Mouse (Mus musculus) liver, embryonic 14.5 days (tissue): ENCODE data around the gene Smoc1. TPM values are rescaled to one million over a fixed set of nuclear protein-coding genes. Genes with fewer than 3 reads are reported as not detected.

Experiments
- ATAC-seq: fragments of 200-750 bp; cut with Nextera tagmentation; 2 replicates; pipeline ENCODE4 v1.8.0; 2017; ENCODE audit warnings: moderate number of reproducible peaks, mild to moderate bottlenecking, moderate library complexity; ENCODE audit not compliant: insufficient read depth
- DNase-seq, 3 experiments: peaks; one replicate each; pipeline ENCODE4 v3.0.0-alpha.2; 2012 to 2013; ENCODE audit warnings: low read depth in 3 of 3, low spot score in 3 of 3
- H3K27ac ChIP-seq: fragments of 300-500 bp; sonication (generic); 2 replicates; pipeline ENCODE4 v1.5.1; 2014; ENCODE audit warnings: moderate library complexity, mild to moderate bottlenecking, control low read depth, inconsistent platforms
- H3K27me3 ChIP-seq: fragments of 300-500 bp; sonication (generic); 2 replicates; pipeline ENCODE4 v1.6.1; 2014; ENCODE audit warnings: mild to moderate bottlenecking, low read length, moderate library complexity; ENCODE audit not compliant: control insufficient read depth, insufficient read depth
- H3K36me3 ChIP-seq: fragments of 300-500 bp; sonication (generic); replicated peaks from 2 replicates; pipeline ENCODE4 v1.6.1; 2014; ENCODE audit warnings: low read depth; ENCODE audit not compliant: control insufficient read depth, insufficient read depth
- H3K4me1 ChIP-seq, 2 experiments: fragments of 200-500 bp in 1 of 2; fragments of 300-500 bp in 1 of 2; sonication (generic) in 1 of 2; replicated peaks; 2 replicates each; pipeline ENCODE4 v1.6.1; 2012 to 2014; ENCODE audit warnings: antibody characterized with exemption in 1 of 2, inconsistent platforms in 1 of 2, low read length in 1 of 2; ENCODE audit not compliant: control insufficient read depth in 2 of 2, insufficient read depth in 2 of 2
- H3K4me2 ChIP-seq: fragments of 300-500 bp; sonication (generic); 2 replicates; pipeline ENCODE4 v1.6.1; 2014; ENCODE audit warnings: low read depth, mild to moderate bottlenecking, control low read depth, moderate library complexity
- H3K4me3 ChIP-seq, 2 experiments: fragments of 200-500 bp in 1 of 2; fragments of 300-500 bp in 1 of 2; sonication (generic) in 1 of 2; 2 replicates each; pipeline ENCODE4 v1.5.1; 2012 to 2014; ENCODE audit warnings: low read depth in 2 of 2, low read length in 2 of 2, mild to moderate bottlenecking in 2 of 2, control low read depth in 1 of 2, inconsistent platforms in 1 of 2, moderate library complexity in 1 of 2; ENCODE audit not compliant: insufficient read depth in 1 of 2
- H3K9ac ChIP-seq: fragments of 300-500 bp; sonication (generic); replicated peaks from 2 replicates; pipeline ENCODE4 v1.6.1; 2014; ENCODE audit warnings: mild to moderate bottlenecking, control low read depth, moderate library complexity
- H3K9me3 ChIP-seq: fragments of 300-500 bp; sonication (generic); 2 replicates; pipeline ENCODE4 v1.6.1; 2016; ENCODE audit warnings: low read length, mixed read lengths; ENCODE audit not compliant: control insufficient read depth
- CTCF ChIP-seq: IDR thresholded peaks from 2 replicates; pipeline ENCODE4 v1.5.1; 2016; ENCODE audit warnings: antibody characterized with exemption, low read depth, control low read depth
- EP300 ChIP-seq: IDR thresholded peaks from 2 replicates; pipeline ENCODE4 v1.6.1; 2016; ENCODE audit warnings: antibody characterized with exemption, low read depth
- WGBS: fragments of 180-500 bp; shearing (Covaris S2); extraction: QIAGEN DNeasy Blood & Tissue Kit; methylation state at CpG from one replicate; pipeline ENCODE4 v1.1.7; 2014; ENCODE audit not compliant: insufficient replicate concordance; 5-methylcytosine and 5-hydroxymethylcytosine counted together
- polyA plus RNA-seq, 2 experiments: library from polyadenylated mRNA; depleted of rRNA in 1 of 2; stranded (reverse) in 1 of 2; unstranded in 1 of 2; fragments of >200 nt; fragmentation: Nextera tagmentation in 1 of 2; extraction: Ambion mirVana in 1 of 2; gene quantifications; 2 replicates each; pipeline versions ENCODE4 v1.2.1 to v1.2.3; 2012 to 2014

Smoc1 gene
- polyA plus RNA-seq, 2 experiments: 4.6 to 6.9 TPM

DNA sequence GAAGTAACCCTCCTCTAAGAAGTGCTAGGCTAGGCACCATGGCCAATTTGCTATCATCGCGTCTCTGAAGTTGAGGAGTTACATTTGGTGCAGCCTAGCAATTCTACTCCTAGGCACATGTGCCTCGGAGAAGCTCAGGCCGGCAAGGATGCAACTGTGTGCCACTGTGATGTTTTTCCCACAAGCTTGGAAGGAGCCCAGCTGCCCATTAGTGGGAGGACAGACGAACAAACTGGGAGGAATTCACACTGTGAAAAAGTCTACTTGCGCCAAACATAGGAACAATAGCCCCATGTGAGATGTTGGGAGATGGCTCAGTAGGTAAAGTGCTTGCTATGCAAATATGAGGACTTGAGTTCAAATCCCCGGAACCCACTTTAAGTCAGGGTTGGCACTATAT is 5.0 kb downstream of the Smoc1 start:
- no peaks in the 10 kb centered on the region for H3K9me3 ChIP-seq
- peaks cover 0 to 8% of the 10 kb centered on the region in 2 experiments; a peak in 1 of 4 replicates for H3K4me1 ChIP-seq
- H3K27ac ChIP-seq: no peak overlapping the region
- no peak for DNase-seq
- no peak overlapping the region for H3K9ac ChIP-seq
- WGBS: 65% methylated on average over 7 of the region's 7 CpGs
- TF ChIP-seq CTCF: no peak
- TF ChIP-seq EP300: no peak
- H3K27me3 ChIP-seq: peaks cover 21% of the 10 kb centered on the region
- no peaks in the 10 kb centered on the region for H3K36me3 ChIP-seq
- no peak for ATAC-seq
- H3K4me2 ChIP-seq: no peak overlapping the region
- H3K4me3 ChIP-seq: no peak overlapping the region

DNA sequence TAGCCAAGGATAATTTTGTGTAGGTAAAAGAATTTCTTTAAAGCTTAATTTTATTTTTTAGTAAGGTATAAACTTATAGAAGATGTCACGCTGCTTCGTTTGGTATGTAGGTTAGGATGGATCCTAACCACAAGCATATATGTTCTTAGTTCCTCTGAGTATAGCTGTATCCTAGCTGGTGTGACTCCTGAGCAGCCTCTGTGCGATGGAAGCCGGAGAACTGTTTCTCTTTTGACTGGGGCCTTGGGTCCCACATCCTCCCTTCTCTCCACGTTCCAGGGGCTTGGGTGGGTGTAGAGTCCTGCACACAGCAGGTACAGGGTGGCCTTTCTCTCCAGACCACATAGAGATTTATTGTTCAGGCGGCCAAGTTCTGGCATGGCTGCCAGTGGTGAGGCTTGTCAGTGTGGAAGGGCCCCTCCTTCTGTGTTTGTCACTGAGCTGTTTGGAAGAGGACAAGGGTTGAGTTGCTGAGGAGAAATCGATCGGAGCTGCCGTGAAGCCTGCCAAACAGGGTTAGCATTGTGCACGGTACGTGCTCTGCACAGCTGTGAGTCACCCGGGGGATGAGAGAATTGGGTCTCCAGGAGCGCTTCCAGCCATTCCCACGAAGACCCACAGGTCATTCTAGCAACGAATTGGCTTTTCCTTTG is 6.9 kb downstream of the Smoc1 start:
- ATAC-seq: peak; percentile 67
- Histone ChIP-seq H3K9me3 (no peaks in the 10 kb centered on the region), H3K36me3 (no peaks in the 10 kb centered on the region), H3K27ac (no peak overlapping the region), H3K4me3 (no peak overlapping the region), H3K9ac (no peak overlapping the region), H3K4me2 (0 out of 2 replicates have a peak overlapping the region, but pooled peaks have one; percentile 20), H3K4me1 (peaks cover 0 to 7% of the 10 kb centered on the region in 2 experiments; a peak in 1 of 4 replicates), H3K27me3 (peaks cover 2% of the 10 kb centered on the region; the same call in 1 of the 2 replicates)
- no peak for TF ChIP-seq CTCF
- no peak for TF ChIP-seq EP300
- peak; percentile 10 to 22 (median 20) for DNase-seq
- WGBS: 50% methylated on average over 15 of the region's 15 CpGs

DNA sequence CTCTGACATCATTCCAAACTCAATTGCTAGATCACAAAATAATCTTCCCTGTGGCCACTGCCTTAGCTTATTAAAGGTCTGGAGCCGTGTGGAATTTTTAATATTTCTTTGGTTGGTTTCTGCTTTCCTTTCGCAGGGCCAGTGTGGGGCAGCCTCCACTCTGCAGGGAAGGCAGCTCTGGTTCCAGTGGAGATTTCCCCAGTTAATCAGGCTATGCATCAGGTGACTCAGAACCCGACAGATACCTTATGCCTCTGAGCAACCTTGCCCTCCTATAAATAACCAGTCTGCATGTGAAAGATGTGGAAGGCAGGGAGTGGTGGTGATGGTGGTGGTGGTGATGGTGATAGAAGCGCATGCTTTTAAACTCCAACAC is 7.4 kb downstream of the Smoc1 start:
- no peak for DNase-seq
- no peak overlapping the region for H3K27ac ChIP-seq
- TF ChIP-seq CTCF (no peak), EP300 (no peak)
- H3K36me3 ChIP-seq: no peaks in the 10 kb centered on the region
- ATAC-seq: no peak
- H3K27me3 ChIP-seq: no peaks in the 10 kb centered on the region
- no peak overlapping the region for H3K9ac ChIP-seq
- no peak overlapping the region for H3K4me3 ChIP-seq
- WGBS: 52% methylated on average over 4 of the region's 4 CpGs
- H3K4me2 ChIP-seq: 0 out of 2 replicates have a peak overlapping the region, but pooled peaks have one; percentile 20
- no peaks in the 10 kb centered on the region for H3K9me3 ChIP-seq
- H3K4me1 ChIP-seq: peaks cover 0 to 5% of the 10 kb centered on the region in 2 experiments; a peak in 1 of 4 replicates

DNA sequence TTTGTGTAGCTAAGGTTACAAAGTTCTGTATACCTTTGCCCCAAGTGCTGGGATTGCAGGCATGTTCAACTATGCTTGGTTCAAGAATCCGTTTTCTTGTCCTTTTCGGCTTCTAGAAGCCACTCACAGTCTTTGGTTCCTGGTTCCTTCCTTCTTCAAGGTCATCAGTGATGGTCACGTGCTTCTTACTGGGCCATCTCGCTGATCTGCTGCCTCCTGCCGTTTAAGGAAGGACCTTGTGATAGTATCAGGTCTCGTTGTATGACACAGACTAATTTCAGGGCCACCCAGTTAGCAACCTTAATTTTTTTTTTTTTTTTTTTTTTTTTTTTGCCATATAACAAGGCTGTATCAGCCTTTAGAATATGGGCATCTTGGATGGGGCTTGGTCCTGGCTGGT is 9.2 kb downstream of the Smoc1 start:
- no peak for DNase-seq
- TF ChIP-seq CTCF (no peak), EP300 (no peak)
- H3K4me1 ChIP-seq: peaks cover 0 to 7% of the 10 kb centered on the region in 2 experiments; a peak in 2 of 4 replicates
- no peaks in the 10 kb centered on the region for H3K9me3 ChIP-seq
- no peak overlapping the region for H3K4me2 ChIP-seq
- no peaks in the 10 kb centered on the region for H3K36me3 ChIP-seq
- no peak overlapping the region for H3K27ac ChIP-seq
- H3K9ac ChIP-seq: no peak overlapping the region
- 43% methylated on average over 6 of the region's 6 CpGs for WGBS
- ATAC-seq: no peak
- H3K4me3 ChIP-seq: no peak overlapping the region
- no peaks in the 10 kb centered on the region for H3K27me3 ChIP-seq

DNA sequence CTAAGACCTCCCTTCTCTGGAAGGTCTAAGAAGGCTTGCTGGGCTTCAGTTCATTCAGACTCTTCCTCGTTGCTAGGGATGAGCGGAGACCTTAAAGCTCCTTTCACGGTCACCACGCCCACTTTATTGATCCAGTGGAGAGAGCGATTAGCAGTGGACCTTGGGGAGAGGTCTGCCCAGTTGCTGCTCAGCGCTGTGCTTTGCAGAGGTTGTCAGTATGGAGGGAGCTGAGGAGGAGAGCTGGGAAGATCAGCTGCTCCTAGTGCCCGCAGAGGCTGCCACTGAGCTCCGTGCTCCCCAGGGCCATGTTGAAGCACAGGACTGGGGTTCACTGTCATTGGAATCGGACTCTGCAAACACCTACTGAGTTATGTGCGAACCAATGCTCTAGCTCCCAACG is 17.0 kb downstream of the Smoc1 start:
- Histone ChIP-seq H3K27ac (no peak overlapping the region), H3K36me3 (no peaks in the 10 kb centered on the region), H3K4me1 (peaks cover 0 to 5% of the 10 kb centered on the region in 2 experiments; a peak in 2 of 4 replicates), H3K9me3 (no peaks in the 10 kb centered on the region), H3K4me2 (no peak overlapping the region; the same call in 1 of the 2 replicates), H3K4me3 (no peak overlapping the region), H3K9ac (no peak overlapping the region), H3K27me3 (no peaks in the 10 kb centered on the region)
- 70% methylated on average over 11 of the region's 11 CpGs for whole genome bisulfite sequencing
- TF ChIP-seq EP300 (no peak), CTCF (no peak)
- ATAC-seq (no peak), DNase-seq (peak in 1 of 3 experiments; percentile 9)
